In genomic region chr9:39629069-39629468, GRCm38 (mm10) we compare ENCODE assay signal across 29 mouse cellular contexts. TPM values are rescaled to one million over a fixed set of nuclear protein-coding genes. Genes with fewer than 3 reads are reported as not detected.
DNase-seq lines count a peak whose midpoint lies in the region; ATAC-seq lines count a peak whose summit lies in the region.
"Had no signal": no experiment of that assay in that cellular context is flagged by ENCODE, and none has a peak within 500 bp of the region (broad histone marks: within the 10 kb centered on the region; RNA-seq: fewer than 3 reads in every experiment).

No protein-coding gene starts in this region.

- H3K4me1 ChIP-seq in midbrain, embryonic 11.5 days (ENCODE audit: control insufficient read depth, insufficient read depth, low read length) = no peaks in the 10 kb centered on the region
- H3K4me1 ChIP-seq: embryonic facial prominence, embryonic 10.5 days; embryonic facial prominence, embryonic 12.5 days; forebrain, embryonic 12.5 days had no signal

- no peak overlapping the region for H3K4me3 ChIP-seq in midbrain, embryonic 11.5 days (ENCODE audit: low read depth, low read length)
- H3K4me3 ChIP-seq: embryonic facial prominence, embryonic 10.5 days; embryonic facial prominence, embryonic 12.5 days; forebrain, embryonic 12.5 days had no signal

- H3K4me2 ChIP-seq in midbrain, embryonic 11.5 days = no peak overlapping the region
- H3K4me2 ChIP-seq: embryonic facial prominence, embryonic 12.5 days; forebrain, embryonic 12.5 days had no signal

- no peaks in the 10 kb centered on the region for H3K27me3 ChIP-seq in midbrain, embryonic 11.5 days (ENCODE audit: control insufficient read depth, insufficient read depth, low read length)
- H3K27me3 ChIP-seq: CH12.LX; embryonic facial prominence, embryonic 12.5 days; forebrain, embryonic 12.5 days; Patski had no signal

- H3K9me3 ChIP-seq in midbrain, embryonic 11.5 days (ENCODE audit: control insufficient read depth, low read length) = no peaks in the 10 kb centered on the region
- H3K9me3 ChIP-seq: embryonic facial prominence, embryonic 10.5 days; embryonic facial prominence, embryonic 12.5 days; forebrain, embryonic 12.5 days; G1E had no signal

- no peak overlapping the region for H3K27ac ChIP-seq in midbrain, embryonic 11.5 days (ENCODE audit: low read depth, low read length)
- H3K27ac ChIP-seq: embryonic facial prominence, embryonic 10.5 days; embryonic facial prominence, embryonic 12.5 days; forebrain, embryonic 12.5 days had no signal

- intact Hi-C loops in left cerebral cortex, postnatal 14 days (cut with DNase I) = no loop called here

- 95% methylated on average over 2 of the region's 2 CpGs for WGBS in midbrain, embryonic 11.5 days

- ATAC-seq in common myeloid progenitor, adult 5-6 weeks (replicated peaks; ENCODE audit: low read depth, poor library complexity, severe bottlenecking) = 0 out of 2 replicates have a peak, but pooled peaks have one; percentile 45
- peak; percentile 87 for ATAC-seq in megakaryocyte, adult 5-6 weeks (ENCODE audit: poor library complexity, severe bottlenecking)
- 0 out of 2 replicates have a peak, but pooled peaks have one; percentile 27 for ATAC-seq in monocyte, adult 5-6 weeks (replicated peaks; ENCODE audit: insufficient number of reproducible peaks, low FRiP score, low TSS enrichment, poor library complexity, severe bottlenecking)
- ATAC-seq in midbrain, embryonic 11.5 days (ENCODE audit: low FRiP score) = no peak
- ATAC-seq: activated CD4-positive, CD25-positive, alpha-beta regulatory T cell, adult 4 months; CD4-positive, CD25-positive, alpha-beta regulatory T cell, adult 4 months; forebrain, embryonic 14.5 days; forebrain, embryonic 16.5 days; Patski had no signal

- no peak overlapping the region for H3K9ac ChIP-seq in midbrain, embryonic 11.5 days (ENCODE audit: low read length)
- H3K9ac ChIP-seq: embryonic facial prominence, embryonic 12.5 days; forebrain, embryonic 12.5 days had no signal

- DNase-seq in retina, embryonic 14.5 days (ENCODE audit: low spot score) = no peak
- DNase-seq in midbrain, embryonic 11.5 days (ENCODE audit: low spot score, missing footprints) = no peak
- no peak for DNase-seq in left cerebral cortex, postnatal 14 days (ENCODE audit: low spot score in 2 of 2)
- DNase-seq: adrenal gland, adult 8-10 months; adrenal gland, postnatal 14 days; adrenal gland, postnatal 36 days; cerebellum, adult 11 months; cerebellum, adult 18-20 months; cerebellum, adult 8-10 months; cerebellum, adult 9-11 months; cerebellum, postnatal 14 days; cerebellum, postnatal 36 days had no signal

- H3K36me3 ChIP-seq in midbrain, embryonic 11.5 days (ENCODE audit: control insufficient read depth, insufficient read depth, low read length) = no peaks in the 10 kb centered on the region
- H3K36me3 ChIP-seq: embryonic facial prominence, embryonic 10.5 days; embryonic facial prominence, embryonic 12.5 days; forebrain, embryonic 12.5 days; G1E had no signal

RNA-seq across cellular contexts. Expression of gene Olfr960, which starts 7.9 kb away (rescaled TPM):
- not detected in 2 replicates for total RNA-seq in common myeloid progenitor, adult 5-6 weeks (2017)
- total RNA-seq in megakaryocyte, adult 5-6 weeks (2015) = not detected in 2 replicates
- not detected in 2 replicates for total RNA-seq in megakaryocyte, adult 5-6 weeks (2017)
- not detected in 3 replicates for total RNA-seq in monocyte, adult 5-6 weeks (2017)
- polyA plus RNA-seq in midbrain, embryonic 11.5 days (2014; fragmentation: Nextera tagmentation; extraction: Ambion mirVana) = not detected in 2 replicates
- total RNA-seq in left cerebral cortex, postnatal 14 days (2021) = not detected
- total RNA-seq: adrenal gland, adult 18-20 months; adrenal gland, adult 8-10 months; adrenal gland, postnatal 14 days; adrenal gland, postnatal 36 days; CH12.LX had no signal
- polyA plus RNA-seq: activated CD4-positive, CD25-positive, alpha-beta regulatory T cell, adult 4 months; brain, embryonic 14.5 days; CD4-positive, CD25-positive, alpha-beta regulatory T cell, adult 4 months; cortical plate, adult 2 months; embryonic facial prominence, embryonic 10.5 days; embryonic facial prominence, embryonic 12.5 days; embryonic facial prominence, embryonic 14.5 days; forebrain, embryonic 12.5 days; forebrain, embryonic 14.5 days; forebrain, embryonic 16.5 days; G1E; Patski had no signal

RNA-seq across cellular contexts. Expression of gene Olfr961, which starts 15.8 kb away (rescaled TPM):
- not detected in 2 replicates for total RNA-seq in common myeloid progenitor, adult 5-6 weeks (2017)
- total RNA-seq in megakaryocyte, adult 5-6 weeks (2015) = 0.13 TPM in 1 of 2 replicates, not detected in the other
- total RNA-seq in megakaryocyte, adult 5-6 weeks (2017) = not detected in 2 replicates
- not detected in 3 replicates for total RNA-seq in monocyte, adult 5-6 weeks (2017)
- not detected in 2 replicates for polyA plus RNA-seq in midbrain, embryonic 11.5 days (2014; fragmentation: Nextera tagmentation; extraction: Ambion mirVana)
- total RNA-seq in left cerebral cortex, postnatal 14 days (2021) = not detected
- total RNA-seq: adrenal gland, adult 18-20 months; adrenal gland, adult 8-10 months; adrenal gland, postnatal 14 days; adrenal gland, postnatal 36 days; CH12.LX had no signal
- polyA plus RNA-seq: brain, embryonic 14.5 days; CD4-positive, CD25-positive, alpha-beta regulatory T cell, adult 4 months; cortical plate, adult 2 months; embryonic facial prominence, embryonic 10.5 days; embryonic facial prominence, embryonic 12.5 days; embryonic facial prominence, embryonic 14.5 days; forebrain, embryonic 12.5 days; forebrain, embryonic 14.5 days; forebrain, embryonic 16.5 days; G1E; Patski had no signal

RNA-seq across cellular contexts. Expression of gene Olfr148, which starts 18.6 kb away (rescaled TPM):
- total RNA-seq in common myeloid progenitor, adult 5-6 weeks (2017) = not detected in 2 replicates
- total RNA-seq in megakaryocyte, adult 5-6 weeks (2015) = not detected in 2 replicates
- not detected in 2 replicates for total RNA-seq in megakaryocyte, adult 5-6 weeks (2017)
- not detected in 3 replicates for total RNA-seq in monocyte, adult 5-6 weeks (2017)
- not detected in 2 replicates for polyA plus RNA-seq in midbrain, embryonic 11.5 days (2014; fragmentation: Nextera tagmentation; extraction: Ambion mirVana)
- not detected for total RNA-seq in left cerebral cortex, postnatal 14 days (2021)
- total RNA-seq: adrenal gland, adult 18-20 months; adrenal gland, adult 8-10 months; adrenal gland, postnatal 14 days; adrenal gland, postnatal 36 days; CH12.LX; G1E had no signal
- polyA plus RNA-seq: activated CD4-positive, CD25-positive, alpha-beta regulatory T cell, adult 4 months; brain, embryonic 14.5 days; CD4-positive, CD25-positive, alpha-beta regulatory T cell, adult 4 months; cortical plate, adult 2 months; embryonic facial prominence, embryonic 10.5 days; embryonic facial prominence, embryonic 12.5 days; embryonic facial prominence, embryonic 14.5 days; forebrain, embryonic 12.5 days; forebrain, embryonic 14.5 days; forebrain, embryonic 16.5 days; G1E; Patski had no signal

RNA-seq across cellular contexts. Expression of gene AW551984, which starts 24.9 kb away (rescaled TPM):
- total RNA-seq in common myeloid progenitor, adult 5-6 weeks (2017) = not detected in 2 replicates
- 0.14 and 0.74 TPM in 2 replicates for total RNA-seq in megakaryocyte, adult 5-6 weeks (2015)
- total RNA-seq in megakaryocyte, adult 5-6 weeks (2017) = 0.11 and 0.37 TPM in 2 replicates
- total RNA-seq in monocyte, adult 5-6 weeks (2017) = not detected in 3 replicates
- 12.2 and 17.0 TPM in 2 replicates for polyA plus RNA-seq in midbrain, embryonic 11.5 days (2014; fragmentation: Nextera tagmentation; extraction: Ambion mirVana)
- total RNA-seq in left cerebral cortex, postnatal 14 days (2021) = 10 to 100 TPM in 1 of 2 experiments, 1 to 10 TPM in 1; 6.5 to 13.9 TPM
- total RNA-seq: CH12.LX had no signal
- polyA plus RNA-seq: activated CD4-positive, CD25-positive, alpha-beta regulatory T cell, adult 4 months; CD4-positive, CD25-positive, alpha-beta regulatory T cell, adult 4 months; G1E; Patski had no signal

RNA-seq across cellular contexts. Expression of gene Olfr963, which starts 37.9 kb away (rescaled TPM):
- total RNA-seq in common myeloid progenitor, adult 5-6 weeks (2017) = not detected in 2 replicates
- total RNA-seq in megakaryocyte, adult 5-6 weeks (2015) = not detected in 2 replicates
- total RNA-seq in megakaryocyte, adult 5-6 weeks (2017) = not detected in 2 replicates
- total RNA-seq in monocyte, adult 5-6 weeks (2017) = not detected in 3 replicates
- polyA plus RNA-seq in midbrain, embryonic 11.5 days (2014; fragmentation: Nextera tagmentation; extraction: Ambion mirVana) = not detected in 2 replicates
- not detected for total RNA-seq in left cerebral cortex, postnatal 14 days (2021)
- total RNA-seq: adrenal gland, adult 18-20 months; adrenal gland, adult 8-10 months; adrenal gland, postnatal 14 days; adrenal gland, postnatal 36 days; CH12.LX; G1E had no signal
- polyA plus RNA-seq: activated CD4-positive, CD25-positive, alpha-beta regulatory T cell, adult 4 months; brain, embryonic 14.5 days; CD4-positive, CD25-positive, alpha-beta regulatory T cell, adult 4 months; cortical plate, adult 2 months; embryonic facial prominence, embryonic 10.5 days; embryonic facial prominence, embryonic 12.5 days; embryonic facial prominence, embryonic 14.5 days; forebrain, embryonic 12.5 days; forebrain, embryonic 14.5 days; forebrain, embryonic 16.5 days; G1E; Patski had no signal
